Mouse (Mus musculus): ENCODE data around the gene Samd4.

Gene Samd4

GRCm38 (mm10) chr14:46956121-46956520, 73.5 kb downstream of the Samd4 start:
- peak; percentile 52 for DNase-seq

DNA sequence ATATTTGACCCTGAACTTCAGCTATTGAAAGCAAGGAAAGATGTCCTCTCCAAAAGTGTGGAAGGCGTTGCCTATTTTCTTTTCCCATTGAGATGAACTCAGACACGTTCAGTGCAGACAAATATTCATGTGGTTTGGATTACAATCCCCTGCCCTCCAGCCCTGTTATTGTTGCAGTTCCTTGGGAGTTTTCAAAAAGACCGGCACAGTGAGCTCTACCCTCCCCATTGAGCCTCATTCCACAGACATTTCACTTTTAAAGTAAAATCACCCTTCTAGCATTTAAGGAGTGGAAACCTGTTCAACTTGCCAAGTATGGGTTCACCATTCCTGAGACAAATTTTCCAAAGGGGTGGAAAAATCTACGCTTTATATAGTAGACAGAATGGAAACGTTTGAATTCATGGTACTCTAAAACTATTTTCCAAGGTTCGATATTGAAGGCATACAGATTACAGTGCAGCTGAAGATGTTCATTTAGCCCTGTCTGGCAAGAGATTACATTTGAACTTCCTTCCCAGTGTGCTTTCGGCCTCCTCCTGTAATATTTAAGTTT, 76.6 kb downstream of the Samd4 start:
- peak; percentile 19 for DNase-seq

GRCm38 (mm10) chr14:46959831-46960230, 77.2 kb downstream of the Samd4 start:
- DNase-seq, result no peak

- no peak for DNase-seq
Observed at GRCm38 (mm10) chr14:46962832-46963231, 80.2 kb downstream of the Samd4 start.

DNA sequence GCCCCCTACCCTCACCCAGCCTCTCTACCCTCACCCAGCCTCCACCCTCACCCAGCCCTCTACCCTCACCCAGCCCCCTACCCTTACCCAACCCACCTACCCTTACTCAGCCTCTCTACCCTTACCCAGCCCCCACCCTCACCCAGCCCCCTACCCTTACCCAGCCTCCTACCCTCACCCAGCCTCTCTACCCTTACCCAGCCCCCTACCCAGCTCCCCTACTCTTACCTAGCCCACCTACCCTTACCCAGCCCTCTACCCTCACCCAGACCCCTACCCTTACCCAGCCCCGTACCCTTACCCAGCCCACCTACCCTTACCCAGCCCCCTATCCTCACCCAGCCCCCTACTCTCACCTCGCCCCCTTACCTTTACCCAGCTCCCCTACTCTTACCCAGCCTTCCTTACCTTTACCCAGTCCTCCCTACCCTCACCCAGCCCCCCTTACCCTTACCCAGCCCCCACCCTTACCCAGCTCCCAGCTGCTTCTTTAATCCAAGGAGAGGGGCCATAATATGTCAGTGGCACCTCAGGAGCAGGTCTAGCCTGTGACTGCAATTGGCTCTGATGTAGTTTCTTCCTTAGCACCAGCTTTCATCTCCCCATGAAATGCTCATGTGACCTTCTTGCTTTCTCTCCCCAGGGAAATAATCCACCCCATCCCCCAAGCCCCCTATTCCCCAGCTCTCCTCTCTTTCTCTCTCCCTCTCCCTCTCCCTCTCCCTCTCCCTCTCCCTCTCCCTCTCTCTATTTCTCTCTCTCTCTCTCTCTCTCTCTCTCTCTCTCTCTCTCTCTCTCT, 81.6 kb downstream of the Samd4 start:
- peak; percentile 79 for DNase-seq

DNA sequence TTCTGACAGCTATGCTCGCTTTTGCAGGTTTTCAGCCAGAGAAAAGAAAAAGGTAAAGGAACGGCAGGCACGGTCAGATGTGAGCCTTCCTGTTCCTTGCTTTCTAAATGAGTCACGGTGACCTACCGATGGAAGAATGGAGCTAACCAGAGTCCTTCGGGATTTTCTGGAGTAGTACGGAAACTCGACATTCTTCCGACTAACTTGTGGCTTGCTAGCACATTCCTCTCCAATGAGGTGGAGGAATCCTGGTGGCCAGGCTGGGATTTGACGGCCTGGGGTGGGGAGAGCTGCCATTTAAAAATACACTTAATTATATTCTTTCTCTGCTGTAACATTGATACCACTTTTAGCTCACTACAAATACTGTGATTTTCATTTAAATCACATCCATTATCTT, 83.6 kb downstream of the Samd4 start:
- peak; percentile 97 for DNase-seq

DNA sequence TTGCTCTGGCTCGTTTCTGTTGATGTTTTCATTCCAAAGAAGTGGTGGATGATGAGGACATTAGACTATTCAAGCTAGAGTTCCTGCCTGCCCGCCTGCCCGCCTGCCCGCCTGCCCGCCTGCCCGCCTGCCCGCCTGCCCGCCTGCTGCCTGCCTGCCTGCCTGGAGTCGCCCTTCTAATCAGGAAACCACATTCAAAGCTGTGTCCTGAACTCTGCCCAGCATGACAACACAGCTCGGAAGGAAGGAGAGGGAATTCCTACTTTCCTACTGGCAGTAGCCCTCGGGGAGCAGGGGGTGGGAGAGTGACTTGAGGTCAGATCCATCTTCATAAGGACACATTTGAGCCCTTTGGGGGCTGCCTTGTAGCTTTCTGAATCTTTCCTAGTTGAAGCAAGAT, 85.4 kb downstream of the Samd4 start:
- peak; percentile 92 for DNase-seq

- DNase-seq, result peak; percentile 91
Observed at GRCm38 (mm10) chr14:46970673-46971072, 88.0 kb downstream of the Samd4 start.

- peak; percentile 62 for DNase-seq
Observed at GRCm38 (mm10) chr14:46971802-46972201, 89.1 kb downstream of the Samd4 start.

GRCm38 (mm10) chr14:46974874-46975273, 92.2 kb downstream of the Samd4 start:
- peak; percentile 51 for DNase-seq

- DNase-seq, result peak; percentile 83
Observed at GRCm38 (mm10) chr14:46975969-46976368, 93.3 kb downstream of the Samd4 start.

DNA sequence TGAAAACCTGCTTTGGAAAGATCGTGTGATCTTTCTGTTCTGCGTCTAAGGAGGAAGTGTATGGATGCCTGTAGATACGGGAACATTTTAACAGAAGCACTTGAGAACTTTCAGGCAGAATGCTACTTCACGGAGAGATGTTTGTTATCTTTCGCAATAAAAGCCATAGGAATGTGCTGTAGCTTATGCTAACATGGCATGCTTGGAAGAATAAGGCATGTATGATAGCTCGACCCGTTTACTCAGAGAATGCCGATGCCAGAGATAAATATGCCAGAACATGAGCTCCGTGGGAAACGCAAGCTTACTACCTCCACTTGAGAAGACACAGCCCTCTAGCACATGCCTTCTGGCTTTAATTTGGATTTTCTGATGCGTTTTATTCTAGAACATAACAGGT, 94.1 kb downstream of the Samd4 start:
- DNase-seq, result no peak

GRCm38 (mm10) chr14:46977660-46978059, 95.0 kb downstream of the Samd4 start:
- peak; percentile 96 for DNase-seq

DNA sequence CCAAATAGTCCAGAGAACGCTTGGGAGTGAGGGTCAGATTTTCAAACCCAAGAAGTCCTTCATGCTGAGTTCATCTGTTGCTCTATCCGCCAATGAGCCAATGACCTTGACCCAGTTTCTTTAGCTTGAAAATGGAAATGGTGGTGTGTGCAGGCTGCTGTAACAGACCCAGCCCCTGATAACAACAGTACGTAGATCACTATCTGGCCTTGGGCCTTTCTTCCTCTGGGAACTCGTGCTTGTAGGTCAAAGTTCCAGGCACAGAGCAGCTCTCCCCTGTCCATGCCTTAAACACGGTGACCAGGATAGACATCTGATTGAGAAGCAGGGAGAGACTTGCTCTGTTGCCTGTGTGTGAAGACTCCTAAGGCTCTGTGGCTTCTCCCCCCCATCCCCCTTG, 96.5 kb downstream of the Samd4 start:
- peak; percentile 66 for DNase-seq

GRCm38 (mm10) chr14:46980736-46981438, 98.2 kb downstream of the Samd4 start:
- DNase-seq, result peak; percentile 90

DNA sequence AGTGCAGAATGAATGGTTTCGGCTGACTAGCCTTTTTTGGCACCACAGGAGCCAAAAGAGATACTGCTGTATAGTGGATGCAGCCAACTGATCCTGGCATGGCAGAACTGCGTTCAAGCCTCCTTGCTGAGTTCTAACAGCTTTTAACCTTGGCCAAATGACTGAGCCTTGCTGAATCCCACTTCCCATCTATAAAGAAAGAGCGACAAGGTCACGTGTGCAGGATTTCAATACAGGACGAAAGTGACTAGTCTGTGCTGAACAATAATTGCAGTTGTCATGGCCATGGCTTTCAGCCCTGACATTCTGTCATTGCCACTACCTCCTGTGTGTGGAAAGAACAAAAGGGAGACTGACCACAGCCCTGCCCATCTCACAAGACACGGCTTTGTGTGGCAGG, 99.5 kb downstream of the Samd4 start:
- peak; percentile 81 for DNase-seq

DNA sequence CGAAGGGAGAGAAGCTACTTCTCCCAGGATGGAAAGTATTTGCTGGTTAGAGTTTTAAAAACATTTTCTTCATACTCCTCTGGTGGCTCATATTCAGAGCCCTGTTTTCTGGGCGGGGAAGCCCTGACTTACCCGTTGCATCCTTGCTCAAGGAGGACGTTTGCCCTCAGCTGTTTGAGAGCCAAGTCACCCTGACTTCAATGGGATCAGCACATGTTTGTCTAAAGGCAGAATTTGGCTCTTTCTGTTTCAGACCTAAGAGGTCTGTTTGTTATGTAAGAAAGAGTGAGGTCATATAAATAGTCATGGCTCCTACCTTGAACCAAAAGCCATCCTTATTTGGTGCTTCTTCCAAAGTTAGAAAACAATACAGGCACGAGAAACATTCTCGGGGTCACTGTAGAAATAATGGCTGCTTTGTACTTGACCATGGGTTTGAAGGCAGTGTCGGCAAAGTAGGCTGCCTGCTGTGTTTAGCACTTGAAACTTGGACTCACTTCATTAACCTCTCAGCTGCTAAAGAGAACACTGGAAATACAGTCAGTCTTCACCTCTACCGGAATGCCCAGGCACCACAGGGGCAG, 102.0 kb downstream of the Samd4 start:
- DNase-seq, result no peak

- peak; percentile 83 for DNase-seq
Observed at GRCm38 (mm10) chr14:46989694-46990093, 107.0 kb downstream of the Samd4 start.

- no peak for DNase-seq
Observed at GRCm38 (mm10) chr14:46990450-46990849, 107.8 kb downstream of the Samd4 start.

- DNase-seq, result no peak
Observed at GRCm38 (mm10) chr14:46994704-46995103, 112.0 kb downstream of the Samd4 start.

GRCm38 (mm10) chr14:46999321-47000025, 116.8 kb downstream of the Samd4 start:
- DNase-seq, result peak; percentile 97

GRCm38 (mm10) chr14:47000096-47000736, 117.6 kb downstream of the Samd4 start:
- DNase-seq, result peak; percentile 95
